Mouse (Mus musculus) olfactory bulb, adult 2 months (tissue): ENCODE results near the gene Bik.

Experiments used
- CTCF ChIP-seq: fragments of 200-500 bp; IDR thresholded peaks from 2 replicates; pipeline ENCODE4 v1.5.1; 2012; ENCODE audit warnings: low read depth, mild to moderate bottlenecking, low read length, moderate library complexity; ENCODE audit not compliant: insufficient read depth
- POLR2A ChIP-seq: fragments of 200-500 bp; IDR thresholded peaks from 2 replicates; pipeline ENCODE4 v1.6.1; 2012; ENCODE audit warnings: mild to moderate bottlenecking, low read depth, low read length, moderate library complexity; ENCODE audit not compliant: insufficient read depth

- TF ChIP-seq CTCF = no peak
- TF ChIP-seq POLR2A = no peak
Observed at GRCm38 (mm10) chr15:83531961-83532469, 5.4 kb downstream of the Bik start.
